Mouse (Mus musculus): ENCODE measurements around the gene Zfp963. TPM values are rescaled to one million over a fixed set of nuclear protein-coding genes. Genes with fewer than 3 reads are reported as not detected.

The Zfp963 gene
- polyA plus RNA-seq, 1 experiment: 1.1 TPM

- no peak for DNase-seq (ENCODE audit: low read depth in 1 of 2, low spot score in 2 of 2)
These were observed 27.3 kb upstream of the Zfp963 start for GRCm38 (mm10) chr8:69777111-69777510.

GRCm38 (mm10) chr8:69775149-69775534 is 25.4 kb upstream of the Zfp963 start:
- H3K36me3 ChIP-seq (ENCODE audit: control insufficient read depth, insufficient read depth, low read length): no peaks in the 10 kb centered on the region
- H3K4me1 ChIP-seq (ENCODE audit: control insufficient read depth, insufficient read depth, insufficient read length): peaks cover 2% of the 10 kb centered on the region; the same call in 1 of the 2 replicates
- TF ChIP-seq CTCF (IDR thresholded peaks at IDR 0.05; ENCODE audit: extremely low read depth, insufficient read depth, insufficient read length, insufficient replicate concordance) (no peak), POLR2A (IDR thresholded peaks at IDR 0.05; ENCODE audit: low read depth, low read length) (no peak)
- WGBS: 40% methylated on average over 2 of the region's 2 CpGs
- DNase-seq (ENCODE audit: low read depth in 1 of 2, low spot score in 2 of 2): no peak
- no peaks in the 10 kb centered on the region for H3K27me3 ChIP-seq (ENCODE audit: control insufficient read depth, insufficient read depth, low read length)
- H3K4me3 ChIP-seq (ENCODE audit: extremely low read depth, insufficient read depth, insufficient read length): no peak overlapping the region; the same call in 1 of the 2 replicates
- peak overlapping the region; percentile 58 for H3K27ac ChIP-seq (ENCODE audit: insufficient read depth, low read length)

More at GRCm38 (mm10) chr8:69777111-69777510, 27.3 kb upstream of the Zfp963 start:
- WGBS: 91% methylated on average over 11 of the region's 12 CpGs
- no peaks in the 10 kb centered on the region for H3K36me3 ChIP-seq (ENCODE audit: control insufficient read depth, insufficient read depth, low read length)
- TF ChIP-seq CTCF (IDR thresholded peaks at IDR 0.05; ENCODE audit: extremely low read depth, insufficient read depth, insufficient read length, insufficient replicate concordance): no peak
- TF ChIP-seq POLR2A (IDR thresholded peaks at IDR 0.05; ENCODE audit: low read depth, low read length): no peak
- no peak overlapping the region for H3K4me3 ChIP-seq (ENCODE audit: extremely low read depth, insufficient read depth, insufficient read length)
- no peaks in the 10 kb centered on the region for H3K27me3 ChIP-seq (ENCODE audit: control insufficient read depth, insufficient read depth, low read length)
- no peak overlapping the region for H3K27ac ChIP-seq (ENCODE audit: insufficient read depth, low read length)
- H3K4me1 ChIP-seq (ENCODE audit: control insufficient read depth, insufficient read depth, insufficient read length): peaks cover 2% of the 10 kb centered on the region; the same call in 1 of the 2 replicates

- no peaks in the 10 kb centered on the region for H3K27me3 ChIP-seq (ENCODE audit: control insufficient read depth, insufficient read depth, low read length)
- WGBS: under 1% methylated on average over 38 of the region's 41 CpGs
- no peaks in the 10 kb centered on the region for H3K36me3 ChIP-seq (ENCODE audit: control insufficient read depth, insufficient read depth, low read length)
These were observed 24.9 kb upstream of the Zfp963 start, which contains the start of gene Gm20422 for GRCm38 (mm10) chr8:69774503-69775148. Gene Gm20422 (minus strand): TSS chr8:69774886.

DNA sequence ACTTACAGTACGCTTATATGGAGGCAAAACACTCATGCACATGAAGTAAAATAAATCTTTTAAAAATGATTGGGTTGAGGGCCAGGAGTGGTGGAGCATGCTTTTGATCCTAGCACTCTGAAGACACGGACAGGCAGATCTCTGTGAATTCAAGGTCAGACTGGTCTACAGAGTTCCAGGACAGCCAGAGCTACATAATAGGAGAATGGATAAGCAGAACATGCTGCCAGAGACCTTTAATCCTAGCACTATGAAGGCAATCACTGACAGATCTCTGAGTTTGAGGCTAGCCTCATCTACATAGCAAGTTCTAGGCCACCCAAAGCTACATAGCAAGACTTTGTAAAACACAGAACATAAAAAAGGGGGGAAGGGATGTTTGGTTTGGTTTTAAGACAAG is 22.3 kb upstream of the Zfp963 start:
- peaks cover 17% of the 10 kb centered on the region for H3K36me3 ChIP-seq (ENCODE audit: control insufficient read depth, insufficient read depth, low read length)
- TF ChIP-seq CTCF (IDR thresholded peaks at IDR 0.05; ENCODE audit: extremely low read depth, insufficient read depth, insufficient read length, insufficient replicate concordance) (no peak), POLR2A (IDR thresholded peaks at IDR 0.05; ENCODE audit: low read depth, low read length) (no peak)
- DNase-seq (ENCODE audit: low read depth in 1 of 2, low spot score in 2 of 2): no peak
- no peak overlapping the region for H3K4me3 ChIP-seq (ENCODE audit: extremely low read depth, insufficient read depth, insufficient read length)
- 95% methylated on average over 2 of the region's 2 CpGs for WGBS
- peaks cover 2% of the 10 kb centered on the region; the same call in 1 of the 2 replicates for H3K4me1 ChIP-seq (ENCODE audit: control insufficient read depth, insufficient read depth, insufficient read length)
- no peak overlapping the region for H3K27ac ChIP-seq (ENCODE audit: insufficient read depth, low read length)
- no peaks in the 10 kb centered on the region for H3K27me3 ChIP-seq (ENCODE audit: control insufficient read depth, insufficient read depth, low read length)

More at GRCm38 (mm10) chr8:69774503-69775148, 24.9 kb upstream of the Zfp963 start, which contains the start of gene Gm20422:
- peak; percentile 73 for TF ChIP-seq POLR2A (IDR thresholded peaks at IDR 0.05; ENCODE audit: low read depth, low read length)
- TF ChIP-seq CTCF (IDR thresholded peaks at IDR 0.05; ENCODE audit: extremely low read depth, insufficient read depth, insufficient read length, insufficient replicate concordance): no peak
- peak within 1 kb of the TSS; percentile 100 for H3K27ac ChIP-seq (ENCODE audit: insufficient read depth, low read length)
- H3K4me3 ChIP-seq (ENCODE audit: extremely low read depth, insufficient read depth, insufficient read length): peak within 1 kb of the TSS; percentile 98
- peaks cover 2% of the 10 kb centered on the region; the same call in 1 of the 2 replicates for H3K4me1 ChIP-seq (ENCODE audit: control insufficient read depth, insufficient read depth, insufficient read length)
- DNase-seq (ENCODE audit: low read depth in 1 of 2, low spot score in 2 of 2): peak; percentile 86 to 97

DNA sequence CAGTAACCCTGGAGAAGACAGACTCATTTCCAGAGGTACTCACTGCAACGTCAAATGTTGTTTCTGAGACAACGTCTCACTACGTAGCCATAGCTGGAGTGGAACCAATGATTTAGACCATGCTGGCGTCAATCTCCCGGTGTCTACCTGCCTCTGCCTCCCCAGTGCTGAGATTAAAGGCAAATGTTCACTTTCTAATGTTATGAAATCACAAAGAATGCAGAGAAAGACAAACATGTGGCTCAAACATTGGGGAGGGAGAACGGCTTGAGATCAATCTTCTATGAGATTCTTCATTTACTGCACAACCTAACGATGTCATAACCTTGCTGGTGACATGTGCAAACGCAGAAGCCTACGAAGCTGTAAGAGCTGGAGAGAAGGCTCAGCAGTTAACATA is 21.5 kb upstream of the Zfp963 start:
- no peak for DNase-seq (ENCODE audit: low read depth in 1 of 2, low spot score in 2 of 2)
- Histone ChIP-seq H3K36me3 (ENCODE audit: control insufficient read depth, insufficient read depth, low read length) (peaks cover 24% of the 10 kb centered on the region), H3K4me3 (ENCODE audit: extremely low read depth, insufficient read depth, insufficient read length) (no peak overlapping the region), H3K4me1 (ENCODE audit: control insufficient read depth, insufficient read depth, insufficient read length) (peaks cover 2% of the 10 kb centered on the region; the same call in 1 of the 2 replicates), H3K27ac (ENCODE audit: insufficient read depth, low read length) (no peak overlapping the region), H3K27me3 (ENCODE audit: control insufficient read depth, insufficient read depth, low read length) (no peaks in the 10 kb centered on the region)
- 92% methylated on average over 9 of the region's 9 CpGs for WGBS
- TF ChIP-seq POLR2A (IDR thresholded peaks at IDR 0.05; ENCODE audit: low read depth, low read length) (no peak), CTCF (IDR thresholded peaks at IDR 0.05; ENCODE audit: extremely low read depth, insufficient read depth, insufficient read length, insufficient replicate concordance) (no peak)

GRCm38 (mm10) chr8:69761814-69762445 is 12.2 kb upstream of the Zfp963 start:
- H3K4me3 ChIP-seq (ENCODE audit: extremely low read depth, insufficient read depth, insufficient read length): no peak overlapping the region
- no peak overlapping the region for H3K27ac ChIP-seq (ENCODE audit: insufficient read depth, low read length)
- no peaks in the 10 kb centered on the region for H3K27me3 ChIP-seq (ENCODE audit: control insufficient read depth, insufficient read depth, low read length)
- 94% methylated on average over 4 of the region's 4 CpGs for WGBS
- no peaks in the 10 kb centered on the region for H3K4me1 ChIP-seq (ENCODE audit: control insufficient read depth, insufficient read depth, insufficient read length)
- H3K36me3 ChIP-seq (ENCODE audit: control insufficient read depth, insufficient read depth, low read length): peaks cover 40% of the 10 kb centered on the region
- no peak for DNase-seq (ENCODE audit: low read depth in 1 of 2, low spot score in 2 of 2)
- TF ChIP-seq POLR2A (IDR thresholded peaks at IDR 0.05; ENCODE audit: low read depth, low read length) (no peak), CTCF (IDR thresholded peaks at IDR 0.05; ENCODE audit: extremely low read depth, insufficient read depth, insufficient read length, insufficient replicate concordance) (no peak)

All from spleen, adult 2 months (tissue).